Mouse (Mus musculus) CH12.LX (cell line): ENCODE measurements around the gene B3galt4. TPM values are rescaled to one million over a fixed set of nuclear protein-coding genes. Genes with fewer than 3 reads are reported as not detected.
A peak's percentile ranks its signal among the peaks of the same experiment; 100 is the strongest.

ENCODE experiments used
- DNase-seq: peaks from one replicate; pipeline ENCODE4 v3.0.0-alpha.2; 2013; ENCODE audit errors: extremely low read depth
- H3K27ac ChIP-seq: 2 replicates; pipeline ENCODE4 v1.5.1; 2012; ENCODE audit warnings: low read depth, mild to moderate bottlenecking, control low read depth, moderate library complexity; ENCODE audit not compliant: insufficient read depth
- H3K27me3 ChIP-seq: replicated peaks from 2 replicates; pipeline ENCODE3; 2012; ENCODE audit warnings: inconsistent platforms
- H3K36me3 ChIP-seq, 2 experiments: replicated peaks in 1 of 2; 2 replicates each; pipeline versions ENCODE3 to v1.6.1; 2012; ENCODE audit warnings: inconsistent platforms in 1 of 2, low read length in 1 of 2, mild to moderate bottlenecking in 1 of 2, mixed read lengths in 1 of 2, moderate library complexity in 1 of 2; ENCODE audit not compliant: control insufficient read depth in 1 of 2, insufficient read depth in 1 of 2
- H3K4me1 ChIP-seq, 2 experiments: 2 replicates each; pipeline ENCODE4 v1.6.1; 2012; ENCODE audit warnings: inconsistent platforms in 1 of 2, moderate library complexity in 1 of 2; ENCODE audit not compliant: insufficient read depth in 2 of 2, control insufficient read depth in 1 of 2
- H3K4me2 ChIP-seq: 2 replicates; pipeline ENCODE4 v1.6.1; 2012; ENCODE audit warnings: low read depth, mild to moderate bottlenecking, control low read depth; ENCODE audit not compliant: poor library complexity, insufficient read depth, severe bottlenecking
- H3K4me3 ChIP-seq, 3 experiments: fragments of 150-350 bp in 1 of 3; sonication (generic) in 1 of 3; replicated peaks in 1 of 3; 2 replicates each; pipeline versions ENCODE3 to v1.5.1; 2011 to 2012; ENCODE audit warnings: low read depth in 2 of 3, low read length in 2 of 3, mild to moderate bottlenecking in 2 of 3, moderate library complexity in 2 of 3, control low read depth in 1 of 3, improper control_type of control experiment in 1 of 3, inconsistent platforms in 1 of 3, mixed read lengths in 1 of 3; ENCODE audit not compliant: poor library complexity in 1 of 3
- H3K79me2 ChIP-seq: replicated peaks from 2 replicates; pipeline ENCODE4 v1.6.1; 2012; ENCODE audit warnings: mild to moderate bottlenecking, moderate library complexity; ENCODE audit not compliant: control insufficient read depth, poor library complexity, insufficient read depth, severe bottlenecking; ENCODE audit errors: extremely low read depth
- H3K9ac ChIP-seq: 2 replicates; pipeline ENCODE4 v1.6.1; 2012; ENCODE audit warnings: low read depth, mild to moderate bottlenecking, control low read depth, moderate library complexity; ENCODE audit not compliant: insufficient read depth
- H3K9me3 ChIP-seq: replicated peaks from 2 replicates; pipeline ENCODE3; 2012; ENCODE audit warnings: low read length, inconsistent platforms, mixed read lengths
- CHD2 ChIP-seq: IDR thresholded peaks from 2 replicates; pipeline ENCODE4 v1.6.1; 2011; ENCODE audit warnings: low read length, improper control_type of control experiment
- E2F4 ChIP-seq: IDR thresholded peaks from 2 replicates; pipeline ENCODE4 v1.6.1; 2011; ENCODE audit warnings: low read depth, low read length, improper control_type of control experiment; ENCODE audit not compliant: insufficient replicate concordance
- ELF1 ChIP-seq: IDR thresholded peaks from 2 replicates; pipeline ENCODE4 v1.6.1; 2014; ENCODE audit warnings: low read depth, mild to moderate bottlenecking, inconsistent platforms, low read length, improper control_type of control experiment
- EP300 ChIP-seq: IDR thresholded peaks from 2 replicates; pipeline ENCODE4 v1.6.1; 2011; ENCODE audit warnings: low read length, improper control_type of control experiment
- HCFC1 ChIP-seq: IDR thresholded peaks from 2 replicates; pipeline ENCODE4 v1.6.1; 2012; ENCODE audit warnings: low read depth, mild to moderate bottlenecking, inconsistent platforms, low read length, improper control_type of control experiment
- JUN ChIP-seq: IDR thresholded peaks from 2 replicates; pipeline ENCODE4 v1.6.1; 2011; ENCODE audit warnings: low read depth, mild to moderate bottlenecking, low read length, improper control_type of control experiment, moderate library complexity; ENCODE audit not compliant: insufficient read depth
- JUND ChIP-seq: conservative IDR thresholded peaks from 2 replicates; pipeline ENCODE4 v1.6.1; 2011; ENCODE audit warnings: low read depth, low read length, improper control_type of control experiment
- KAT2A ChIP-seq: IDR thresholded peaks from 2 replicates; pipeline ENCODE4 v1.6.1; 2012; ENCODE audit warnings: low read length, improper control_type of control experiment, inconsistent platforms; ENCODE audit not compliant: insufficient replicate concordance
- MAZ ChIP-seq: IDR thresholded peaks from 2 replicates; pipeline ENCODE4 v1.6.1; 2012; ENCODE audit warnings: low read depth, mild to moderate bottlenecking, inconsistent platforms, low read length, improper control_type of control experiment, moderate library complexity
- SMC3 ChIP-seq: IDR thresholded peaks from 2 replicates; pipeline ENCODE4 v1.6.1; 2011; ENCODE audit warnings: low read depth, low read length, improper control_type of control experiment
- UBTF ChIP-seq: IDR thresholded peaks from 2 replicates; pipeline ENCODE4 v1.6.1; 2012; ENCODE audit warnings: low read depth, mild to moderate bottlenecking, inconsistent platforms, low read length, improper control_type of control experiment, moderate library complexity
- ZNF384 ChIP-seq: IDR thresholded peaks from 2 replicates; pipeline ENCODE4 v1.6.1; 2012; ENCODE audit warnings: low read depth, low read length, improper control_type of control experiment, inconsistent platforms
- dilution Hi-C: fragments of 300-500 bp; cut with MboI; formaldehyde crosslinking; loops from 2 replicates; pipeline ENCODE4 v1.14.3; 2020; ENCODE audit warnings: low sequenced_read_pairs; ENCODE audit not compliant: extremely low pct_unique_long_range_greater_than_20kb, extremely low pct_ligation_motif_present
- in situ Hi-C: fragments of 300-500 bp; cut with MboI; formaldehyde crosslinking; loops from 3 replicates; pipeline ENCODE4 v1.14.3; 2019; ENCODE audit warnings: low sequenced_read_pairs, low pct_ligation_motif_present, low pct_unique_long_range_greater_than_20kb, mixed read lengths
- polyA plus RNA-seq: library from polyadenylated mRNA; unstranded; fragments of >175 nt; gene quantifications from 2 replicates; pipeline ENCODE4 v1.2.1, GENCODE M21; 2012; ENCODE audit warnings: low read depth; ENCODE audit not compliant: insufficient read length
- total RNA-seq, 2 experiments: library from RNA; depleted of rRNA; stranded (reverse); fragments of 300-350 nt in 1 of 2; fragments of >200 nt in 1 of 2; gene quantifications; 2 replicates each; pipeline ENCODE4 v1.2.3; 2012 to 2014

The B3galt4 gene
- total and polyA plus RNA-seq, 3 experiments = 3.7 to 6.2 (median 5.2) TPM

DNA sequence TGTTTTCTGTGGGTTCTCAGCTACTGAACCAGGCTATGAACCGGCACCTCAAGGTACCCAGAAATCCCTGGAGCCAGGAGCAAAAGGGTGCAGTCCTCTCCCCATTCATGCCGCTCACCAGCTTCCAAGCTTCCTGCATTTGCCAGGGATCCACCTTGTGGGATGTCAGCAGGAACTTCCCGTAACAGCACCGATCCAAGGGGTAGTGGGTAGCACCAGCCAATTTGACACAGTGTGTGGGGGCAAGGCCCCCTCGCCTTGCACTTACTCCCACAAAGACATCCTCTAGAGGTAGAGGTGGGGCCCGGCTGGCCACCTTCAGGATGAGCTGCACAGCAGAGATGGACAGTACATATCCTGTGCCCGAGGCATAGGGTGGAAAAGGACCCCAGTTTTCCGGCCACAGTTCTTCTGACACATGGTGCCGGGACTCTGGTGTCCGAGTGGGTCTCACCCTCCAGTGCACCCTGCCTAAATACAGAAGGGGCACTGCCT, 1.1 kb downstream of the B3galt4 start:
- Histone ChIP-seq H3K4me3 (no peak overlapping the region), H3K79me2 (peaks cover 19% of the 10 kb centered on the region), H3K27ac (0 out of 2 replicates have a peak overlapping the region, but pooled peaks have one; percentile 83), H3K36me3 (peaks cover 69 to 89% of the 10 kb centered on the region in 2 experiments), H3K4me2 (no peak overlapping the region), H3K27me3 (no peaks in the 10 kb centered on the region), H3K9me3 (no peaks in the 10 kb centered on the region), H3K9ac (no peak overlapping the region), H3K4me1 (peaks cover 4 to 23% of the 10 kb centered on the region in 2 experiments; a peak in 2 of 4 replicates)
- no peak for DNase-seq
- TF ChIP-seq KAT2A = no peak
- TF ChIP-seq CHD2 = peak; percentile 48; the same call in 1 of the 2 replicates
- TF ChIP-seq JUN = no peak
- no peak for TF ChIP-seq JUND
- no peak for TF ChIP-seq MAZ
- no peak for TF ChIP-seq UBTF
- TF ChIP-seq E2F4 = no peak
- dilution Hi-C loops = no loop called here
- in situ Hi-C loops = no loop called here

DNA sequence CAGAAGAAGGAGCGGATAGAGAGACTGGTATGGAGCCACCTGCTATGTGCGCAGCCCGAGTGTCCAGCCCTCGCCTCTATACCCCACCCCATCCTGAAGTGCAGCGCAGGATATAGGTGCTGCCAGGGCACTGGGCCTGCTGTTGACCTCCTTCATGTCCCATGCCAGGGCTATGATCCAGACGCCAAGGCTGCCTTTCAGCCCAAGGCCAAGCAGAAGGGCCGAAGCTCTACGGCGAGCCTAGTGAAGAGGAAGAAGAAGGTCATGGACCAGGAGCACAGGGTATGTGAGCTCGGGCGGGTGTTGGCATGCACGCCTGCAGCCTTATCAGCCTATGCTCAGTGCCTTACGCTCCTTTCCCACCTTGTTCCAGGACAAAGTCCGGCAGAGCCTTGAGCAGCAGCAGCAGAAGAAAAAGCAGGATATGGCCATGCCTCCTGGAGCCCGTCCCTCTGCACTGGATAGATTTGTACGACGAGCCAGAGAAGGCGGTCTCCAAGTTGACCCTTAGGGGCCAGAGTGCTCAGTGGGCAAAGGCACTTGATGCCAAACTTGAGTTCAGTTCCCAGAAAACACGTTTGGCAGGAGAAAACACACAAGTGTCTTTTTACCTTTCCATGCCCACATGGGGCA, 2.3 kb downstream of the B3galt4 start:
- in situ Hi-C loops = no loop called here
- no peak for DNase-seq
- no peak overlapping the region for H3K4me3 ChIP-seq
- no peak overlapping the region for H3K9ac ChIP-seq
- H3K27me3 ChIP-seq = no peaks in the 10 kb centered on the region
- H3K4me1 ChIP-seq = peaks cover 4 to 23% of the 10 kb centered on the region in 2 experiments; a peak in 2 of 4 replicates
- dilution Hi-C loops = no loop called here
- no peak overlapping the region for H3K4me2 ChIP-seq
- H3K79me2 ChIP-seq = peaks cover 7% of the 10 kb centered on the region
- H3K36me3 ChIP-seq = peaks cover 76 to 91% of the 10 kb centered on the region in 2 experiments
- no peak overlapping the region for H3K27ac ChIP-seq
- TF ChIP-seq ZNF384 (no peak), ELF1 (no peak), HCFC1 (no peak), UBTF (no peak), EP300 (no peak), SMC3 (no peak)
- TF ChIP-seq, all 38 proteins: peak for 0
- H3K9me3 ChIP-seq = no peaks in the 10 kb centered on the region
